Mouse (Mus musculus): ENCODE measurements around the gene Fam57b.

Gene Fam57b

GRCm38 (mm10) chr7:126797411-126798126, at the start of gene Fam57b:
Fam57b (plus strand) TSS chr7:126797668.
- DNase-seq (ENCODE audit: low read depth in 1 of 2, low spot score in 2 of 2), result no peak

- no peak for DNase-seq (ENCODE audit: low read depth in 1 of 2, low spot score in 2 of 2)
Measured at GRCm38 (mm10) chr7:126748824-126749223, 48.6 kb upstream of the Fam57b start.

GRCm38 (mm10) chr7:126749582-126750343, 47.7 kb upstream of the Fam57b start:
- DNase-seq (ENCODE audit: low read depth in 1 of 2, low spot score in 2 of 2), result no peak

GRCm38 (mm10) chr7:126754866-126755265, 42.6 kb upstream of the Fam57b start:
- peak in 1 of 2 experiments; percentile 41 for DNase-seq (ENCODE audit: low read depth in 1 of 2, low spot score in 2 of 2)

- no peak for DNase-seq (ENCODE audit: low read depth in 1 of 2, low spot score in 2 of 2)
Measured at GRCm38 (mm10) chr7:126758539-126758938, 38.9 kb upstream of the Fam57b start.

GRCm38 (mm10) chr7:126759050-126759671, 38.3 kb upstream of the Fam57b start, which contains the start of gene Mapk3:
Mapk3 (plus strand) TSS chr7:126759601.
- DNase-seq (ENCODE audit: low read depth in 1 of 2, low spot score in 2 of 2), result peak; percentile 73 to 84

GRCm38 (mm10) chr7:126759672-126760390, 37.6 kb upstream of the Fam57b start:
- no peak for DNase-seq (ENCODE audit: low read depth in 1 of 2, low spot score in 2 of 2)

- DNase-seq (ENCODE audit: low read depth in 1 of 2, low spot score in 2 of 2), result no peak
Measured at GRCm38 (mm10) chr7:126760391-126760802, 37.1 kb upstream of the Fam57b start.

- DNase-seq (ENCODE audit: low read depth in 1 of 2, low spot score in 2 of 2), result no peak
Measured at GRCm38 (mm10) chr7:126760956-126761355, 36.5 kb upstream of the Fam57b start.

GRCm38 (mm10) chr7:126761529-126762067, 35.9 kb upstream of the Fam57b start:
- no peak for DNase-seq (ENCODE audit: low read depth in 1 of 2, low spot score in 2 of 2)

GRCm38 (mm10) chr7:126762471-126763008, 34.9 kb upstream of the Fam57b start:
- DNase-seq (ENCODE audit: low read depth in 1 of 2, low spot score in 2 of 2), result no peak

GRCm38 (mm10) chr7:126765540-126765939, 31.9 kb upstream of the Fam57b start:
- DNase-seq (ENCODE audit: low read depth in 1 of 2, low spot score in 2 of 2), result no peak

GRCm38 (mm10) chr7:126766201-126766600, 31.3 kb upstream of the Fam57b start, which contains the start of gene Gdpd3:
Gdpd3 (plus strand) TSS chr7:126766334.
- no peak for DNase-seq (ENCODE audit: low read depth in 1 of 2, low spot score in 2 of 2)

GRCm38 (mm10) chr7:126767001-126767400, 30.5 kb upstream of the Fam57b start:
- DNase-seq (ENCODE audit: low read depth in 1 of 2, low spot score in 2 of 2), result no peak

GRCm38 (mm10) chr7:126770784-126771183, 26.7 kb upstream of the Fam57b start:
- DNase-seq (ENCODE audit: low read depth in 1 of 2, low spot score in 2 of 2), result peak; percentile 54 to 63

- no peak for DNase-seq (ENCODE audit: low read depth in 1 of 2, low spot score in 2 of 2)
Measured at GRCm38 (mm10) chr7:126773351-126773750, 24.1 kb upstream of the Fam57b start.

- no peak for DNase-seq (ENCODE audit: low read depth in 1 of 2, low spot score in 2 of 2)
Measured at GRCm38 (mm10) chr7:126774463-126774862, 23.0 kb upstream of the Fam57b start.

GRCm38 (mm10) chr7:126775185-126775977, 22.1 kb upstream of the Fam57b start:
- no peak for DNase-seq (ENCODE audit: low read depth in 1 of 2, low spot score in 2 of 2)

GRCm38 (mm10) chr7:126775978-126776234, 21.6 kb upstream of the Fam57b start:
- no peak for DNase-seq (ENCODE audit: low read depth in 1 of 2, low spot score in 2 of 2)

- DNase-seq (ENCODE audit: low read depth in 1 of 2, low spot score in 2 of 2), result peak; percentile 71 to 83
Measured at GRCm38 (mm10) chr7:126776598-126777057, 20.8 kb upstream of the Fam57b start, which contains the start of gene Ypel3. Ypel3 (plus strand) TSS chr7:126776955.

Data from monocyte, adult 2 months (primary cell).